Mouse (Mus musculus) forebrain, embryonic 11.5 days (tissue): ENCODE measurements around the gene Olfr1219. TPM values are rescaled to one million over a fixed set of nuclear protein-coding genes. Genes with fewer than 3 reads are reported as not detected.

Experiments used
- ATAC-seq: fragments of 200-750 bp; cut with Nextera tagmentation; replicated peaks from 2 replicates; pipeline ENCODE4 v1.8.0; 2017; ENCODE audit warnings: moderate TSS enrichment; ENCODE audit not compliant: low FRiP score
- DNase-seq: peaks from one replicate; pipeline ENCODE4 v3.0.0-alpha.2; 2017; ENCODE audit warnings: low spot score
- H3K27ac ChIP-seq: fragments of 300-500 bp; sonication (generic); 2 replicates; pipeline ENCODE4 v1.5.1; 2014; ENCODE audit warnings: low read depth, low read length
- H3K27me3 ChIP-seq: fragments of 300-500 bp; sonication (generic); 2 replicates; pipeline ENCODE4 v1.6.1; 2014; ENCODE audit warnings: mild to moderate bottlenecking, low read length, mixed read lengths; ENCODE audit not compliant: control insufficient read depth, insufficient read depth
- H3K36me3 ChIP-seq: fragments of 300-500 bp; sonication (generic); 2 replicates; pipeline ENCODE4 v1.6.1; 2014; ENCODE audit warnings: mild to moderate bottlenecking, low read length, moderate library complexity, mixed read lengths; ENCODE audit not compliant: control insufficient read depth, insufficient read depth
- H3K4me1 ChIP-seq: fragments of 300-500 bp; sonication (generic); replicated peaks from 2 replicates; pipeline ENCODE4 v1.6.1; 2014; ENCODE audit warnings: low read length, mixed read lengths; ENCODE audit not compliant: control insufficient read depth, insufficient read depth
- H3K4me2 ChIP-seq: fragments of 300-500 bp; sonication (generic); 2 replicates; pipeline ENCODE4 v1.6.1; 2014; ENCODE audit warnings: low read depth, mild to moderate bottlenecking, low read length, moderate library complexity, mixed read lengths; ENCODE audit not compliant: severe bottlenecking
- H3K4me3 ChIP-seq: fragments of 300-500 bp; sonication (generic); 2 replicates; pipeline ENCODE4 v1.5.1; 2014; ENCODE audit warnings: low read depth, low read length
- H3K9ac ChIP-seq: fragments of 300-500 bp; sonication (generic); 2 replicates; pipeline ENCODE4 v1.6.1; 2014; ENCODE audit warnings: low read length
- H3K9me3 ChIP-seq: fragments of 300-500 bp; sonication (generic); 2 replicates; pipeline ENCODE4 v1.6.1; 2016; ENCODE audit warnings: low read length, mixed read lengths; ENCODE audit not compliant: control insufficient read depth
- WGBS: fragments of 180-500 bp; shearing (Covaris S2); extraction: QIAGEN DNeasy Blood & Tissue Kit; methylation state at CpG from one replicate; pipeline ENCODE4 v1.1.7; 2014; 5-methylcytosine and 5-hydroxymethylcytosine counted together
- polyA plus RNA-seq: library from polyadenylated mRNA; unstranded; fragments of >200 nt; fragmentation: Nextera tagmentation; extraction: Ambion mirVana; gene quantifications from 2 replicates; pipeline ENCODE4 v1.2.1, GENCODE M21; 2014

The Olfr1219 gene
- polyA plus RNA-seq, result not detected in 2 replicates

- ATAC-seq (no peak), DNase-seq (no peak)
- no peaks in the 10 kb centered on the region for H3K36me3 ChIP-seq
- no peak within 1 kb of the TSS for H3K4me2 ChIP-seq
- 66% methylated on average over 1 of the region's 1 CpGs for WGBS
- no peaks in the 10 kb centered on the region for H3K9me3 ChIP-seq
- H3K9ac ChIP-seq, result no peak within 1 kb of the TSS
- H3K4me3 ChIP-seq, result no peak within 1 kb of the TSS
- no peaks in the 10 kb centered on the region for H3K27me3 ChIP-seq
- no peak within 1 kb of the TSS for H3K27ac ChIP-seq
- no peaks in the 10 kb centered on the region for H3K4me1 ChIP-seq
Measured at GRCm38 (mm10) chr2:89083413-89083812, at the start of gene Olfr1219. Gene Olfr1219, minus strand, starts transcription at chr2:89083513.

DNA sequence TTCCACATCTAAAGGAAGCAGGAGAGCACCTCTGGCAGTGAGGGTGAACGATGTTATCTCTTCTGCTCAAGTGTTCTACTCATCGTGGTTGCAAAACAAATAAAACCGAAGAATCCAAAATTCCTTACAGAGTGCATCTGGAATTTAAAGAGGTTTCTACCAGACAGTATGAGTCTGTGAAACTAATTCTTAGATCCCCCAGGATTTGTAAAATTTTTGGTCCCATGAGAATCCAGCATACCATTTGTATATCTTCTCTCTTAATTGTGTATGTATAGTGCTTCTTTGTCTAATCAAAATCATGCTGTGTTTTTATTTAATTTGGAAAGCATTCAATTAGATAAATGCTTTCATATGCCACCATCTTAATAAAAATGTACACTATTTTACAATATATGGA is 49.6 kb upstream of the Olfr1219 start, which contains the start of gene Olfr1222:
Olfr1222 (minus strand) TSS at position 101 of the 400 bp plus-strand sequence.
- Histone ChIP-seq H3K4me3 (no peak within 1 kb of the TSS), H3K36me3 (no peaks in the 10 kb centered on the region), H3K4me2 (no peak within 1 kb of the TSS), H3K9ac (no peak within 1 kb of the TSS), H3K27me3 (no peaks in the 10 kb centered on the region), H3K9me3 (no peaks in the 10 kb centered on the region), H3K4me1 (no peaks in the 10 kb centered on the region), H3K27ac (no peak within 1 kb of the TSS)
- ATAC-seq, result no peak
- DNase-seq, result no peak
- 83% methylated on average over 3 of the region's 3 CpGs for WGBS

DNA sequence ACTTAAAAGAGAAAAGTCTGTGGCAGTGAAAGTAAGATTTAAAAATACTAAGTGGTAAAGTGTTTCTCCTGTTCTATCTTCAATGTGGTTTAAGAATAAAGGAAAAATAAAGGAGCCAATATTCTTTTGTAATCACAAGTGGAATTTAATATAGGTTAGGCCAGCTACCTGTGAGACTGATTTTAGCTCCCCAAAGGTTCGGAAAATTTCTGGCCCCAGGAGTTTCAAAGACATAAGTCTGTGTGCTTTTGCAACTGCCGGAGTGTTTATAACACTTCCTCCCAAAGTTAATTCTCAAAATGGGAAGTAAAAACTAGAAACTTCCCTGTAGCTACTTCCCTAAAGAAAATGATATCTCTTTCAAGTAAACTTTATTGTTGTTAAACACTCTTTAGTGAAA is 33.9 kb upstream of the Olfr1219 start, which contains the start of gene Olfr1221:
Olfr1221 (minus strand) TSS at position 101 of the 400 bp plus-strand sequence.
- Histone ChIP-seq H3K4me3 (no peak within 1 kb of the TSS), H3K4me1 (no peaks in the 10 kb centered on the region), H3K27ac (no peak within 1 kb of the TSS), H3K4me2 (no peak within 1 kb of the TSS), H3K27me3 (no peaks in the 10 kb centered on the region), H3K36me3 (no peaks in the 10 kb centered on the region), H3K9ac (no peak within 1 kb of the TSS), H3K9me3 (no peaks in the 10 kb centered on the region)
- no peak for DNase-seq
- 89% methylated on average over 2 of the region's 2 CpGs for WGBS
- ATAC-seq, result no peak

DNA sequence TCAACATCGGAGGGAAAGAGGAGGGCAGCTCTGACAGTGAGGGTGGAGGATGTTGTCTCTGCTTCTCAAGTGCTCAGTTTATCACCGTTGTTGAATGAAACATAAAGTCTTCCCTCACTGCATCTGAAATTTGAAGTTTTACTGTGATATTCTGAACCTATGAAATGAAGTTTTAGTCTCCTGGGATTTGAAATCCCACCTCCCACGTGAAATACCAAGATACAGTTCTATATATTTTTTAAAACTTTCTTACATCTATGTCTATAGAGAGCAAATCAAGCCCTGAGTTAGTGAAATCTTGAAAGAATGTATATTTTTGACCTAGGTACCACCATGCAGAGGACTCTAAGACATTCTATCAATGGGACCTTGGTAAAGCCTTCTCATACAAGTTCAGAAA is 23.4 kb upstream of the Olfr1219 start, which contains the start of gene Olfr1220:
Olfr1220 (minus strand) TSS at position 101 of the 400 bp plus-strand sequence.
- no peaks in the 10 kb centered on the region for H3K36me3 ChIP-seq
- H3K4me2 ChIP-seq, result no peak within 1 kb of the TSS
- no peak for ATAC-seq
- H3K9ac ChIP-seq, result no peak within 1 kb of the TSS
- no peaks in the 10 kb centered on the region for H3K9me3 ChIP-seq
- H3K27ac ChIP-seq, result no peak within 1 kb of the TSS
- H3K4me1 ChIP-seq, result no peaks in the 10 kb centered on the region
- no peaks in the 10 kb centered on the region for H3K27me3 ChIP-seq
- WGBS, result 86% methylated on average over 3 of the region's 3 CpGs
- no peak within 1 kb of the TSS for H3K4me3 ChIP-seq
- no peak for DNase-seq

GRCm38 (mm10) chr2:89105651-89106050 is 22.3 kb upstream of the Olfr1219 start:
- ATAC-seq, result no peak
- H3K4me3 ChIP-seq, result no peak overlapping the region
- no peak overlapping the region for H3K4me2 ChIP-seq
- no peaks in the 10 kb centered on the region for H3K4me1 ChIP-seq
- H3K27me3 ChIP-seq, result no peaks in the 10 kb centered on the region
- H3K9me3 ChIP-seq, result no peaks in the 10 kb centered on the region
- no peak overlapping the region for H3K9ac ChIP-seq
- DNase-seq, result no peak
- no peaks in the 10 kb centered on the region for H3K36me3 ChIP-seq
- no peak overlapping the region for H3K27ac ChIP-seq

- no peak overlapping the region for H3K4me3 ChIP-seq
- H3K9ac ChIP-seq, result no peak overlapping the region
- no peaks in the 10 kb centered on the region for H3K36me3 ChIP-seq
- no peak overlapping the region for H3K4me2 ChIP-seq
- WGBS, result 100% methylated on average over 1 of the region's 1 CpGs
- DNase-seq (no peak), ATAC-seq (no peak)
- H3K27ac ChIP-seq, result no peak overlapping the region
- H3K27me3 ChIP-seq, result no peaks in the 10 kb centered on the region
- no peaks in the 10 kb centered on the region for H3K4me1 ChIP-seq
- H3K9me3 ChIP-seq, result no peaks in the 10 kb centered on the region
Measured at GRCm38 (mm10) chr2:89093848-89094247, 10.5 kb upstream of the Olfr1219 start.

DNA sequence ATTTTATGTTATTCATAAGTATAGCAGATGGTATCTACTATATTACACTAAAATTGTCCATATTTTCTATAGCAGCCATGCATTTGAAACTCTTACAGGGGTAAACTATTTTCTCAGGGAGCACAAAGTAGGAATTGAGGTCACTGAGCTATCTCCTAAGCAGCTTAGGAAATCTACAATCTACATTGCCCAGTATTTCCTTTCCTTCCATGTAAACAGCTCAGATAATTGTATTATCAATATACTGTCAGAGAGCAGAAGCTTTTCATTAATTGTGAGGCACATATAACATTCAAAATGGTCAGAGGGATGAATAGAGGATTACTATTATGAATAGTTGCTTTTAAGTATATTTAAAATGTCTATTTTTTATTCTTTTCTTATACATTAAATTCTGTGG is 1.8 kb downstream of the Olfr1219 start:
- no peak for DNase-seq
- no peak overlapping the region for H3K4me2 ChIP-seq

GRCm38 (mm10) chr2:89061087-89061486 is 22.2 kb downstream of the Olfr1219 start, which contains the start of gene Olfr1218:
Gene Olfr1218, minus strand, starts transcription at chr2:89061187.
- H3K4me2 ChIP-seq, result no peak within 1 kb of the TSS
- H3K4me1 ChIP-seq, result no peaks in the 10 kb centered on the region
- ATAC-seq (no peak), DNase-seq (no peak)
- no peak within 1 kb of the TSS for H3K9ac ChIP-seq
- no peak within 1 kb of the TSS for H3K4me3 ChIP-seq
- H3K36me3 ChIP-seq, result no peaks in the 10 kb centered on the region
- no peaks in the 10 kb centered on the region for H3K27me3 ChIP-seq
- H3K27ac ChIP-seq, result no peak within 1 kb of the TSS
- no peaks in the 10 kb centered on the region for H3K9me3 ChIP-seq

More for the DNA sequence above, 1.8 kb downstream of the Olfr1219 start:
- Histone ChIP-seq H3K4me3 (no peak overlapping the region), H3K4me1 (no peaks in the 10 kb centered on the region), H3K36me3 (no peaks in the 10 kb centered on the region), H3K9ac (no peak overlapping the region), H3K27ac (no peak overlapping the region), H3K27me3 (no peaks in the 10 kb centered on the region), H3K9me3 (no peaks in the 10 kb centered on the region)
- ATAC-seq, result no peak

- no peak within 1 kb of the TSS for H3K27ac ChIP-seq
- no peaks in the 10 kb centered on the region for H3K9me3 ChIP-seq
- no peaks in the 10 kb centered on the region for H3K4me1 ChIP-seq
- H3K27me3 ChIP-seq, result no peaks in the 10 kb centered on the region
- WGBS, result 75% methylated on average over 2 of the region's 2 CpGs
- H3K9ac ChIP-seq, result no peak within 1 kb of the TSS
- H3K4me3 ChIP-seq, result no peak within 1 kb of the TSS
- H3K4me2 ChIP-seq, result no peak within 1 kb of the TSS
- H3K36me3 ChIP-seq, result no peaks in the 10 kb centered on the region
- no peak for ATAC-seq
- DNase-seq, result no peak
Measured at GRCm38 (mm10) chr2:89031965-89032364, 51.3 kb downstream of the Olfr1219 start, which contains the start of gene Olfr1217. Gene Olfr1217, minus strand, starts transcription at chr2:89032065.
